Mouse (Mus musculus): ENCODE data around the gene Dmpk.

GRCm38 (mm10) chr7:19129396-19129795 lies 45.7 kb downstream of the Dmpk start:
- TF ChIP-seq CTCF (IDR thresholded peaks at IDR 0.05; ENCODE audit: control insufficient read depth, insufficient read depth, insufficient read length) (no peak), USF1 (IDR thresholded peaks at IDR 0.05; ENCODE audit: low read depth) (no peak), MYOG (IDR thresholded peaks at IDR 0.05; ENCODE audit: control insufficient read depth, extremely low read depth, insufficient read length) (no peak), MAX (IDR thresholded peaks at IDR 0.05) (no peak), MYOD1 (IDR thresholded peaks at IDR 0.05; ENCODE audit: control insufficient read depth, insufficient read length, low read depth) (no peak), FOSL1 (IDR thresholded peaks at IDR 0.05; ENCODE audit: insufficient read depth, low read length, poor library complexity, severe bottlenecking) (no peak), CEBPB (IDR thresholded peaks at IDR 0.05; ENCODE audit: low read depth) (no peak)

All from C2C12 (cell line).